Mouse (Mus musculus) kidney, adult 2 months (tissue): ENCODE results near the gene Galr2.

ENCODE experiments used
- CTCF ChIP-seq: fragments of 200-500 bp; conservative IDR thresholded peaks from 2 replicates; pipeline ENCODE4 v1.5.1; 2011; ENCODE audit warnings: low read depth, mild to moderate bottlenecking, control low read depth, low read length, moderate library complexity, mixed read lengths; ENCODE audit not compliant: insufficient read depth, insufficient read length
- POLR2A ChIP-seq: fragments of 200-500 bp; IDR thresholded peaks from one replicate; pipeline ENCODE4 v1.6.1; 2011; ENCODE audit warnings: low read depth, low read length, control low read depth

GRCm38 (mm10) chr11:116292401-116292800 is 11.7 kb downstream of the Galr2 start:
- TF ChIP-seq CTCF (no peak), POLR2A (no peak)
